Mouse (Mus musculus): ENCODE data around the gene Tspear. TPM values are rescaled to one million over a fixed set of nuclear protein-coding genes. Genes with fewer than 3 reads are reported as not detected.

Tspear gene
- not detected for polyA plus RNA-seq (2012; fragmentation: generic; extraction: Trizol)
- long read RNA-seq, experiment 1: 0 reads
- long read RNA-seq, experiment 2: 0 reads

DNA sequence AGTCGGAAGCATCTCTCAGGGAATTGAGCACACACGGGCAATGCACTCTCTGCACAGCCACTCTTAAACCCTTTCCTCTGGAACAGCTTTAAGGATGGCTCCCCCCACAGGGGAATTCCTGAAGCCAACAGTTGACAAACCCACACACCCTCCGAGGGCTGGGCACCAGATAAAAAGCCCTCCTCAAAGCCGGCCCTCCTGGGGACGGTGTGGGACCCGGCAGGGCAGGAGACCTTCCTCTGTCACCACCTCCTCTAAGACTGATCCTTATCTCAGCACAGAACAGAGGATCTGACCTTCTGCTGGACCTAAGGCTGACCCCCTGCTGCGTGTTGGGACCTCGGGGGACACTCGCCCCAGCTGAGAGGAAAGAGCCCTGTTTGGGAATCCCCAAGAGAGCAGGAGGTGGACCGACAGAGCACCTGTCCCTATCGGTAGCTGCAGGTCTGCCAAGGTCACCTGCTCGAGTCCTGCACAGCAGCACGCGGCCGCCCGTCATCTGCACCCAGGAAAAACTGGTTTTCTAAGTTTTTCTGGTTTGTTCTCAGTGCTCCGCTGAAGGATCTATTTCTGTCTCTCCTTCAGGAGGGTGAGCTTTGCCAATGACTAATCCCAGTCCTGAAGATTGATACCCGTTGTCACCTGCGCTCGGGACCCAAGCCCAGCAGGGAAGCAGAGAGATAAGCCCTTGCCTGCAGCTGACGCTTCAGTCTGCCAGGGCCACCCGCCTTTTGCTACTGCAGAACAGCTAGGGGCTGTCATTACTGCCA lies at the start of gene Tspear:
Tspear (plus strand) TSS at position 675 of the 770 bp plus-strand sequence.
- H3K4me3 ChIP-seq (ENCODE audit: insufficient read depth, poor library complexity, severe bottlenecking): no peak within 1 kb of the TSS
- no peaks in the 10 kb centered on the region for H3K36me3 ChIP-seq (ENCODE audit: control insufficient read depth, insufficient read depth)
- TF ChIP-seq MYOD1 (IDR thresholded peaks at IDR 0.05; ENCODE audit: control insufficient read depth, insufficient read length, low read depth) (no peak), MYOG (IDR thresholded peaks at IDR 0.05; ENCODE audit: control insufficient read depth, extremely low read depth, insufficient read length) (no peak), CEBPB (IDR thresholded peaks at IDR 0.05; ENCODE audit: low read depth) (no peak), USF1 (IDR thresholded peaks at IDR 0.05; ENCODE audit: low read depth) (no peak), FOSL1 (IDR thresholded peaks at IDR 0.05; ENCODE audit: insufficient read depth, low read length, poor library complexity, severe bottlenecking) (no peak), MAX (IDR thresholded peaks at IDR 0.05) (no peak), CTCF (IDR thresholded peaks at IDR 0.05; ENCODE audit: control insufficient read depth, insufficient read depth, insufficient read length) (no peak)
- H3K79me2 ChIP-seq (ENCODE audit: control insufficient read depth, insufficient read depth): no peaks in the 10 kb centered on the region
- peaks cover 91% of the 10 kb centered on the region for H3K27me3 ChIP-seq (ENCODE audit: control insufficient read depth, insufficient read depth, insufficient read length)
- H3ac ChIP-seq (ENCODE audit: control insufficient read depth, insufficient read length, low read depth): no peak within 1 kb of the TSS
- no peaks in the 10 kb centered on the region for H3K79me3 ChIP-seq (ENCODE audit: low read depth)

DNA sequence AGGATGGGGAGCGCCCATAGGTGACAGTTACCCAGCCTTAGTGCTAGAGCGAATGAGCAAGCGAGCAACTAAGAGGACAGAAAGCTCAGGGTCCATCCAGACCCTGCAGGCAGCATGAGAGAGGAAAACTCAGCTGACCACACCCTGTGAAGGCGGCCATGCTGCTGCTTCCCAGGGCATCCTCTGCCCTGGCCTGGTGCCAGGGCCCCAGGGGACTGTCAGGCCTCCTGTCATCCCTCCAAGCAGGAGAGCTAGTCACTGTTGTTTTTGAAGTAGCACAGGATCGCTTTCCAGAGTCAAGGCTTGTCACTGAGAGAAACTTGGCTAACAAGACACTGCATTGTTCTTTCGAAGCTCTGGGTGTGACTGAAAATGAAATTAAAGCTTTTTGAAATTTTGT lies 47.4 kb upstream of the Tspear start:
- Histone ChIP-seq H3K4me3 (ENCODE audit: insufficient read depth, poor library complexity, severe bottlenecking) (no peak overlapping the region), H3K36me3 (ENCODE audit: control insufficient read depth, insufficient read depth) (peaks cover 93% of the 10 kb centered on the region), H3K79me3 (ENCODE audit: low read depth) (peaks cover 26% of the 10 kb centered on the region), H3K27me3 (ENCODE audit: control insufficient read depth, insufficient read depth, insufficient read length) (no peaks in the 10 kb centered on the region), H3ac (ENCODE audit: control insufficient read depth, insufficient read length, low read depth) (peak overlapping the region; percentile 24), H3K79me2 (ENCODE audit: control insufficient read depth, insufficient read depth) (peaks cover 61% of the 10 kb centered on the region)
- TF ChIP-seq MYOD1 (IDR thresholded peaks at IDR 0.05; ENCODE audit: control insufficient read depth, insufficient read length, low read depth) (no peak), USF1 (IDR thresholded peaks at IDR 0.05; ENCODE audit: low read depth) (no peak), FOSL1 (IDR thresholded peaks at IDR 0.05; ENCODE audit: insufficient read depth, low read length, poor library complexity, severe bottlenecking) (no peak), CTCF (IDR thresholded peaks at IDR 0.05; ENCODE audit: control insufficient read depth, insufficient read depth, insufficient read length) (no peak), MAX (IDR thresholded peaks at IDR 0.05) (no peak), CEBPB (IDR thresholded peaks at IDR 0.05; ENCODE audit: low read depth) (no peak), MYOG (IDR thresholded peaks at IDR 0.05; ENCODE audit: control insufficient read depth, extremely low read depth, insufficient read length) (no peak)

DNA sequence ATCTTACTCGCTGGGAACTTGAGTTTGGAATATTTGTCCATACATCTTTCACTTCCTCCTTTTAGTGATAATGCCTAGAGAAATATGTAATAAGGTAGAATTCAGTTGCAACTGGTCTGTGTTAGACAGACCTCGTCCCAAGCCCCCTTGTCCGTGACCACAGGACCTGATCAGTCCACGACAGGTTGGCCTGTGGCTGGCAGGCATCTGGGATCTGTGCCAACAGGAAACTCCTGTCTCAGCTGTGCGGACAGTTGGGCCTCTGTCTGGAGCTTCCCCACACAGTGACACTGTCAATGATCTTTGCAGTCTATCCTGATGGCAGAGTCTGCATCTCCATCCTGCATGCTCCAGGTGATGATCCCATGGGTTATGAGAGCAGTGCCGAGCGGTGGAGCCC lies 43.2 kb upstream of the Tspear start:
- H3K36me3 ChIP-seq (ENCODE audit: control insufficient read depth, insufficient read depth): peaks cover 78% of the 10 kb centered on the region
- TF ChIP-seq MYOG (IDR thresholded peaks at IDR 0.05; ENCODE audit: control insufficient read depth, extremely low read depth, insufficient read length): no peak
- TF ChIP-seq USF1 (IDR thresholded peaks at IDR 0.05; ENCODE audit: low read depth): no peak
- no peak for TF ChIP-seq CEBPB (IDR thresholded peaks at IDR 0.05; ENCODE audit: low read depth)
- TF ChIP-seq MYOD1 (IDR thresholded peaks at IDR 0.05; ENCODE audit: control insufficient read depth, insufficient read length, low read depth): no peak
- H3K4me3 ChIP-seq (ENCODE audit: insufficient read depth, poor library complexity, severe bottlenecking): no peak overlapping the region
- peaks cover 16% of the 10 kb centered on the region for H3K79me3 ChIP-seq (ENCODE audit: low read depth)
- peaks cover 28% of the 10 kb centered on the region for H3K79me2 ChIP-seq (ENCODE audit: control insufficient read depth, insufficient read depth)
- no peak overlapping the region for H3ac ChIP-seq (ENCODE audit: control insufficient read depth, insufficient read length, low read depth)
- H3K27me3 ChIP-seq (ENCODE audit: control insufficient read depth, insufficient read depth, insufficient read length): no peaks in the 10 kb centered on the region

DNA sequence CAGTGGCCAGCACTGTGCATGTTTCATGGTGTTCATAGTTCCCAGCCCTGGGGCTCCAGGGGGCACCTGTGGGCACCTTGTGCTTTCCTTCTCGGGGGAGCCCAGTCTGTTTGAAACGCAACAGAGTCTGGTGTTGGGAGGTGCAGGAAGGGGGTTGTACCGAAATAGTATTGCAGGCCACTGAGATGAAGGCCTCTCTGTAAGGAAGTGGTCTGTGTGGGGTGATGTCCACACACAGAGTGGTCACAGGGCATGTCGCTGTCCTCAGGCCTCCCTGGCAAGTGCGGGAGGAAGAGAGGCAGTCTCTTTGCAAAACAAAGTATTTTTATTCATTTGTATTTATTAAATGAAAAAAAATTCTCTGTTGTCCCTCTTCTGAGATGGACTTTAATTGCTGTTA lies 40.8 kb upstream of the Tspear start:
- TF ChIP-seq FOSL1 (IDR thresholded peaks at IDR 0.05; ENCODE audit: insufficient read depth, low read length, poor library complexity, severe bottlenecking) (no peak), CEBPB (IDR thresholded peaks at IDR 0.05; ENCODE audit: low read depth) (no peak), MYOG (IDR thresholded peaks at IDR 0.05; ENCODE audit: control insufficient read depth, extremely low read depth, insufficient read length) (no peak), MYOD1 (IDR thresholded peaks at IDR 0.05; ENCODE audit: control insufficient read depth, insufficient read length, low read depth) (no peak), CTCF (IDR thresholded peaks at IDR 0.05; ENCODE audit: control insufficient read depth, insufficient read depth, insufficient read length) (no peak), MAX (IDR thresholded peaks at IDR 0.05) (no peak), USF1 (IDR thresholded peaks at IDR 0.05; ENCODE audit: low read depth) (no peak)
- Histone ChIP-seq H3K4me3 (ENCODE audit: insufficient read depth, poor library complexity, severe bottlenecking) (no peak overlapping the region), H3K36me3 (ENCODE audit: control insufficient read depth, insufficient read depth) (peaks cover 56% of the 10 kb centered on the region), H3K79me2 (ENCODE audit: control insufficient read depth, insufficient read depth) (peaks cover 3% of the 10 kb centered on the region), H3K79me3 (ENCODE audit: low read depth) (no peaks in the 10 kb centered on the region), H3K27me3 (ENCODE audit: control insufficient read depth, insufficient read depth, insufficient read length) (no peaks in the 10 kb centered on the region), H3ac (ENCODE audit: control insufficient read depth, insufficient read length, low read depth) (no peak overlapping the region)

DNA sequence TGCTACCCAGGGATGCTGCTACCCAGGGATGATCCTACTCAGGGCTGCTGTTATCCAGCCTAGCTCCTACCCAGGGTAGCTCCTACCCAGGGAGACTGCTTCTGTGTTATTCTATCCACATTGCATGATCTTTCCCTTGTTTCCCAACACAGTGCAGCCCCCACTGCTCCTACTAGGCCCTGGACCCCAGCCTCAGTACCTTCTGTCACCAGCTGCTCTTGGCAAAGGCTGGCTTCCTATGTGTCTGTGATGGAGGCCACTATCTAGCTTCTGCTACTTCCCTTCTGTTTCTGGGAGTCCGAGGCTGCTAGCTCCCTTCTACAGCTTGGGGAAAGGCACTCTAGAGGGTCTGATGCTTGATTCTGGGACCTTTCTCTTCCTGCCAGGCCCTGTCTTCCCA lies 38.9 kb upstream of the Tspear start:
- Histone ChIP-seq H3K27me3 (ENCODE audit: control insufficient read depth, insufficient read depth, insufficient read length) (no peaks in the 10 kb centered on the region), H3K79me2 (ENCODE audit: control insufficient read depth, insufficient read depth) (no peaks in the 10 kb centered on the region)
- TF ChIP-seq MAX (IDR thresholded peaks at IDR 0.05): no peak
- TF ChIP-seq MYOD1 (IDR thresholded peaks at IDR 0.05; ENCODE audit: control insufficient read depth, insufficient read length, low read depth): no peak
- no peak for TF ChIP-seq USF1 (IDR thresholded peaks at IDR 0.05; ENCODE audit: low read depth)
- no peak for TF ChIP-seq MYOG (IDR thresholded peaks at IDR 0.05; ENCODE audit: control insufficient read depth, extremely low read depth, insufficient read length)
- no peak for TF ChIP-seq CTCF (IDR thresholded peaks at IDR 0.05; ENCODE audit: control insufficient read depth, insufficient read depth, insufficient read length)
- TF ChIP-seq FOSL1 (IDR thresholded peaks at IDR 0.05; ENCODE audit: insufficient read depth, low read length, poor library complexity, severe bottlenecking): no peak
- TF ChIP-seq CEBPB (IDR thresholded peaks at IDR 0.05; ENCODE audit: low read depth): no peak

More for the DNA sequence above, 38.9 kb upstream of the Tspear start:
- Histone ChIP-seq H3K4me3 (ENCODE audit: insufficient read depth, poor library complexity, severe bottlenecking) (no peak overlapping the region), H3K36me3 (ENCODE audit: control insufficient read depth, insufficient read depth) (peaks cover 37% of the 10 kb centered on the region), H3ac (ENCODE audit: control insufficient read depth, insufficient read length, low read depth) (no peak overlapping the region), H3K79me3 (ENCODE audit: low read depth) (no peaks in the 10 kb centered on the region)

Data from C2C12 (cell line).